Comparison of ENCODE assay signal across 9 mouse cellular contexts in the genomic region with DNA sequence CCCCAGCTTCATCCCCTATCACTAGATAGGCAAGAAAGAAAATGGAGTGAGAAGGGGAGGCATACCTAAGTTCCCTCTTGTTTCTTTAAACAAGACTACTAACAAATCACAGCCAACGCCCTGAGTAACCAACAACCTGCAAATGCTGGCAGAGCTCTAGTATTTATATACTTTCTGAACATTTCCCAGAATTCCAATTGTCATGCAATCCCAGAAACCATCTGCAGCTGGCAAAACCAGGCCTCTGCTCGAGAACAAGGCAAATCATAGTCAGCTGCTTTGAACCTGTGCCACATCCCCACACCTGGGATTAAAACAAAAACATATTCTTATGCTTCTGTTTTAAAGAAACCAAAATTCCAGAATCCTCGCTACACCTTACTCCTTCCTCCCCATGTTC. TPM values are rescaled to one million over a fixed set of nuclear protein-coding genes. Genes with fewer than 3 reads are reported as not detected.
DNase-seq lines count a peak whose midpoint lies in the region; ATAC-seq lines count a peak whose summit lies in the region.
"Had no signal": no experiment of that assay in that cellular context is flagged by ENCODE, and none has a peak within 500 bp of the region (broad histone marks: within the 10 kb centered on the region; RNA-seq: fewer than 3 reads in every experiment).

No protein-coding gene starts in this region.

- 65% methylated on average over 3 of the region's 3 CpGs for WGBS in lung, embryonic 15.5 days
- WGBS in limb, embryonic 13.5 days, result 75% methylated on average over 3 of the region's 3 CpGs
- WGBS in stomach, embryonic 14.5 days, result 81% methylated on average over 3 of the region's 3 CpGs

- no peak for ATAC-seq in lung, embryonic 15.5 days (ENCODE audit: borderline replicate concordance, extremely low read depth, low FRiP score, low TSS enrichment)
- no peak for ATAC-seq in limb, embryonic 13.5 days (ENCODE audit: low FRiP score, low read depth)
- no peak for ATAC-seq in stomach, embryonic 14.5 days (ENCODE audit: insufficient number of reproducible peaks, insufficient read depth, low FRiP score, low read depth)

- H3K36me3 ChIP-seq in lung, embryonic 15.5 days, result peaks cover 18% of the 10 kb centered on the region
- H3K36me3 ChIP-seq in limb, embryonic 13.5 days, result peaks cover 19% of the 10 kb centered on the region
- peaks cover 17% of the 10 kb centered on the region for H3K36me3 ChIP-seq in stomach, embryonic 14.5 days (ENCODE audit: control insufficient read depth, insufficient read depth, low read length)

- peak overlapping the region; percentile 74 for H3K4me3 ChIP-seq in lung, embryonic 15.5 days
- peak overlapping the region; percentile 66 for H3K4me3 ChIP-seq in limb, embryonic 13.5 days
- peak overlapping the region; percentile 63 for H3K4me3 ChIP-seq in stomach, embryonic 14.5 days (ENCODE audit: low read depth, low read length)

- peaks cover 11% of the 10 kb centered on the region; the same call in 1 of the 2 replicates for H3K4me1 ChIP-seq in lung, embryonic 15.5 days
- H3K4me1 ChIP-seq in limb, embryonic 13.5 days, result peaks cover 15% of the 10 kb centered on the region
- peaks cover 7% of the 10 kb centered on the region; the same call in 1 of the 2 replicates for H3K4me1 ChIP-seq in stomach, embryonic 14.5 days (ENCODE audit: control insufficient read depth, insufficient read depth, low read length)

- no peak overlapping the region for H3K27ac ChIP-seq in lung, embryonic 15.5 days
- no peak overlapping the region; the same call in 1 of the 2 replicates for H3K27ac ChIP-seq in limb, embryonic 13.5 days
- H3K27ac ChIP-seq in stomach, embryonic 14.5 days (ENCODE audit: low read length), result no peak overlapping the region

- H3K9me3 ChIP-seq in lung, embryonic 15.5 days, result no peaks in the 10 kb centered on the region
- H3K9me3 ChIP-seq in limb, embryonic 13.5 days, result no peaks in the 10 kb centered on the region
- no peaks in the 10 kb centered on the region for H3K9me3 ChIP-seq in stomach, embryonic 14.5 days (ENCODE audit: control insufficient read depth, low read depth, low read length)

- no peak overlapping the region; the same call in 1 of the 2 replicates for H3K9ac ChIP-seq in lung, embryonic 15.5 days
- no peak overlapping the region for H3K9ac ChIP-seq in limb, embryonic 13.5 days
- peak overlapping the region; percentile 68; the same call in 1 of the 2 replicates for H3K9ac ChIP-seq in stomach, embryonic 14.5 days (replicated peaks; ENCODE audit: low read depth, low read length)

- peak overlapping the region; percentile 70 for H3K4me2 ChIP-seq in lung, embryonic 15.5 days
- peak overlapping the region; percentile 84 for H3K4me2 ChIP-seq in limb, embryonic 13.5 days (replicated peaks)
- H3K4me2 ChIP-seq in stomach, embryonic 14.5 days (replicated peaks; ENCODE audit: low read depth, low read length), result peak overlapping the region; percentile 82

- no peaks in the 10 kb centered on the region; the same call in 1 of the 2 replicates for H3K27me3 ChIP-seq in lung, embryonic 15.5 days
- H3K27me3 ChIP-seq in limb, embryonic 13.5 days, result peaks cover 19% of the 10 kb centered on the region
- no peaks in the 10 kb centered on the region for H3K27me3 ChIP-seq in stomach, embryonic 14.5 days (ENCODE audit: control insufficient read depth, insufficient read depth, low read length)

- DNase-seq in cerebellum, adult 9-10 months, result peak; percentile 38
- DNase-seq in cerebellum, adult 11-12 months, result no peak
- no peak for DNase-seq in lung, adult 18-20 months
- DNase-seq in urinary bladder, adult 18-20 months (ENCODE audit: low spot score in 2 of 2), result no peak
- DNase-seq in thymus, postnatal 36 days, result no peak
- DNase-seq: adrenal gland, postnatal 10 days had no signal

RNA-seq across cellular contexts. Expression of gene Ufc1, which starts 1.5 kb away (rescaled TPM):
- 105 and 109 TPM in 2 replicates for polyA plus RNA-seq in lung, embryonic 15.5 days (2015; fragmentation: Nextera tagmentation; extraction: Ambion mirVana)
- 110 and 116 TPM in 2 replicates for polyA plus RNA-seq in limb, embryonic 13.5 days (2015; fragmentation: Nextera tagmentation; extraction: Ambion mirVana)
- polyA plus RNA-seq in stomach, embryonic 14.5 days (2014; fragmentation: Nextera tagmentation; extraction: Ambion mirVana), result 118 and 130 TPM in 2 replicates

RNA-seq across cellular contexts. Expression of gene Usp21, which starts 5.6 kb away (rescaled TPM):
- 84.4 and 89.7 TPM in 2 replicates for polyA plus RNA-seq in lung, embryonic 15.5 days (2015; fragmentation: Nextera tagmentation; extraction: Ambion mirVana)
- polyA plus RNA-seq in limb, embryonic 13.5 days (2015; fragmentation: Nextera tagmentation; extraction: Ambion mirVana), result 126 TPM in 2 replicates
- 68.8 and 70.6 TPM in 2 replicates for polyA plus RNA-seq in stomach, embryonic 14.5 days (2014; fragmentation: Nextera tagmentation; extraction: Ambion mirVana)

RNA-seq across cellular contexts. Expression of gene Ppox, which starts 12.4 kb away (rescaled TPM):
- 49.3 and 50.6 TPM in 2 replicates for polyA plus RNA-seq in lung, embryonic 15.5 days (2015; fragmentation: Nextera tagmentation; extraction: Ambion mirVana)
- 69.7 and 77.4 TPM in 2 replicates for polyA plus RNA-seq in limb, embryonic 13.5 days (2015; fragmentation: Nextera tagmentation; extraction: Ambion mirVana)
- 56.7 and 57.7 TPM in 2 replicates for polyA plus RNA-seq in stomach, embryonic 14.5 days (2014; fragmentation: Nextera tagmentation; extraction: Ambion mirVana)

RNA-seq across cellular contexts. Expression of gene B4galt3, which starts 23.2 kb away (rescaled TPM):
- polyA plus RNA-seq in lung, embryonic 15.5 days (2015; fragmentation: Nextera tagmentation; extraction: Ambion mirVana), result 81.2 and 87.2 TPM in 2 replicates
- 86.2 and 94.0 TPM in 2 replicates for polyA plus RNA-seq in limb, embryonic 13.5 days (2015; fragmentation: Nextera tagmentation; extraction: Ambion mirVana)
- 81.1 and 87.0 TPM in 2 replicates for polyA plus RNA-seq in stomach, embryonic 14.5 days (2014; fragmentation: Nextera tagmentation; extraction: Ambion mirVana)

RNA-seq across cellular contexts. Expression of gene Dedd, which starts 35.6 kb away (rescaled TPM):
- polyA plus RNA-seq in lung, embryonic 15.5 days (2015; fragmentation: Nextera tagmentation; extraction: Ambion mirVana), result 49.5 and 50.5 TPM in 2 replicates
- 61.1 and 66.2 TPM in 2 replicates for polyA plus RNA-seq in limb, embryonic 13.5 days (2015; fragmentation: Nextera tagmentation; extraction: Ambion mirVana)
- polyA plus RNA-seq in stomach, embryonic 14.5 days (2014; fragmentation: Nextera tagmentation; extraction: Ambion mirVana), result 48.8 and 54.1 TPM in 2 replicates
